Mouse (Mus musculus): ENCODE measurements at regions not wholly inside any gene's neighbourhood (a gene's known extent, or its start where the extent isn't known, plus 50 kb on each side); places are given as distances from the start of the nearest gene placed in this dataset.

DNA sequence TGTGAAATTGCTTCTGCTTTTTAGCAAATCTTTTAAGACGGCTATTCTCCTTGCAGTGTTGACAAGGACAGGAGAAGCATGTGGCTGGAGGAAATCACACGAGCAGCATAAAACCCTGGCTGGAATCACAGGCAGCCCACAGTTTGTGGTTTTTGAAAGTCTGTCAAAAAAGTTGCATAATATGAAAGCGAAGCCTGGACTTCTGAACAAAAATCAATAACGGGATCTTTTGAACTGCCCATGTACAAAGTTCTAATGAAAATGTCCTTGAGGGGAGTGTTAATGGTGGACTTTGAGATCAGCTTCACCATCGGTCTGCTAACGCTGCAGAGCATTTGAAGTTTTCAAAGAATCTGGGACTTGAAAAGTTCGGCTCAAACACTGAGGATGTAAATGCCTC lies 1445.5 kb upstream of the Tenm2 start:
- Histone ChIP-seq H3K27ac (no peak overlapping the region), H3K4me3 (no peak overlapping the region)
- no peak for TF ChIP-seq CTCF (IDR thresholded peaks at IDR 0.05)
- intact Hi-C loops (cut with DNase I) = no loop called here
- no peak for DNase-seq (ENCODE audit: extremely low spot score in 1 of 2, low spot score in 2 of 2)

DNA sequence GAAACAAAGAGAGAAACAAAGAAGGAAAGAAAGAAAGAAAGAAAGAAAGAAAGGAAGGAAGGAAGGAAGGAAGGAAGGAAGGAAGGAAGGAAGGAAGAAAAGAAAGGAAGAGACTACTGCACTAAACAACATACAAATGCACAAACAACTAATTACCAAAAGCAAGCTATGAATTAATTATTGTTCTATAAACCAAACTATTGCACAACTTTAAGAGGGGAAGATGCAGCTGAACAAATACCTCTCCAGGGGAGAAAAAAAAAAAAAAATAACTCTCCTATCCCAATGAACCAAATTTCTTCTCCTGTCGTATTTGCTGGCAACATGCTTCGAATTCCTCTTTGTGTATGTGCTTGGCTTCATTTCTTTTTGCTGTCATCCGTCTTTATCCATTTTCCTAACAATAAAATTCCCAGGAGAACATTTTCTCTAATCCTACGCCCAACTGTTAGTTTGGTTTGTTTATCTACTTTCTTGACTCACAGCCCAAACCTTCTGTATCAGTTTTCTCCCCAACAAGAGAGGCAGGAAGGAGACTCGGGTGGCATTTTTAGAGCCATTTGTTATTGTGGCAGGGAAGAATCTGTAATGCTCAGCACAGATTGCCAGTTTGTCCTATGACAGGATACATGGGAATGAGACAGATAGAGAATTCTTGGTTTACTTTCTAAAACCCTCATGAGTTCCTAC lies 1437.7 kb upstream of the Tenm2 start:
- DNase-seq (ENCODE audit: extremely low spot score in 1 of 2, low spot score in 2 of 2) = no peak
- H3K27ac ChIP-seq = no peak overlapping the region
- no peak overlapping the region for H3K4me3 ChIP-seq
- TF ChIP-seq CTCF (IDR thresholded peaks at IDR 0.05) = no peak
- intact Hi-C loops (cut with DNase I) = no loop called here
